Mouse (Mus musculus) liver, postnatal 0 days (tissue): ENCODE measurements around the gene Tm4sf20. TPM values are rescaled to one million over a fixed set of nuclear protein-coding genes. Genes with fewer than 3 reads are reported as not detected.
A peak's percentile ranks its signal among the peaks of the same experiment; 100 is the strongest.

Experiments
- ATAC-seq: fragments of 200-750 bp; cut with Nextera tagmentation; 2 replicates; pipeline ENCODE4 v1.8.0; 2017; ENCODE audit warnings: mild to moderate bottlenecking, moderate library complexity
- DNase-seq: peaks from one replicate; pipeline ENCODE4 v3.0.0-alpha.2; 2016
- H3K27ac ChIP-seq: fragments of 300-500 bp; sonication (generic); 2 replicates; pipeline ENCODE4 v1.5.1; 2014; ENCODE audit warnings: antibody characterized with exemption, moderate library complexity, mild to moderate bottlenecking, low read depth
- H3K27me3 ChIP-seq: fragments of 300-500 bp; sonication (generic); 2 replicates; pipeline ENCODE4 v1.6.1; 2014; ENCODE audit warnings: low read length, control low read depth, mixed read lengths; ENCODE audit not compliant: insufficient read depth
- H3K36me3 ChIP-seq: fragments of 300-500 bp; sonication (generic); replicated peaks from 2 replicates; pipeline ENCODE4 v1.6.1; 2014; ENCODE audit warnings: mild to moderate bottlenecking, control low read depth, low read length, moderate library complexity, mixed read lengths; ENCODE audit not compliant: insufficient read depth
- H3K4me1 ChIP-seq: fragments of 300-500 bp; sonication (generic); 2 replicates; pipeline ENCODE4 v1.6.1; 2014; ENCODE audit warnings: antibody characterized with exemption, mild to moderate bottlenecking, control low read depth; ENCODE audit not compliant: insufficient read depth
- H3K4me2 ChIP-seq: fragments of 300-500 bp; sonication (generic); 2 replicates; pipeline ENCODE4 v1.6.1; 2014; ENCODE audit warnings: low read depth, mild to moderate bottlenecking, low read length, moderate library complexity, mixed read lengths
- H3K4me3 ChIP-seq: fragments of 300-500 bp; sonication (generic); 2 replicates; pipeline ENCODE4 v1.5.1; 2014; ENCODE audit warnings: low read depth, low read length
- H3K9ac ChIP-seq: fragments of 300-500 bp; sonication (generic); replicated peaks from 2 replicates; pipeline ENCODE4 v1.6.1; 2014; ENCODE audit warnings: mild to moderate bottlenecking, moderate library complexity
- H3K9me3 ChIP-seq: fragments of 300-500 bp; sonication (generic); 2 replicates; pipeline ENCODE4 v1.6.1; 2016; ENCODE audit warnings: mild to moderate bottlenecking, control low read depth, low read length, mixed read lengths
- CTCF ChIP-seq: sonication (generic); IDR thresholded peaks from 2 replicates; pipeline ENCODE4 v1.5.1; 2016; ENCODE audit warnings: antibody characterized with exemption, low read depth
- EP300 ChIP-seq: IDR thresholded peaks from 2 replicates; pipeline ENCODE4 v1.6.1; 2016; ENCODE audit warnings: antibody characterized with exemption, low read depth, mild to moderate bottlenecking
- WGBS: fragments of 180-500 bp; shearing (Covaris S2); extraction: QIAGEN DNeasy Blood & Tissue Kit; methylation state at CpG from one replicate; pipeline ENCODE4 v1.1.7; 2014; ENCODE audit not compliant: insufficient replicate concordance; 5-methylcytosine and 5-hydroxymethylcytosine counted together
- polyA plus RNA-seq: library from polyadenylated mRNA; unstranded; fragments of >200 nt; fragmentation: Nextera tagmentation; extraction: Ambion mirVana; gene quantifications from 2 replicates; pipeline ENCODE4 v1.2.1, GENCODE M21; 2015

Gene Tm4sf20
- polyA plus RNA-seq, 1 experiment from 2014 or later, result not detected

GRCm38 (mm10) chr1:82788070-82788469, 19.8 kb upstream of the Tm4sf20 start:
- Histone ChIP-seq H3K4me1 (no peaks in the 10 kb centered on the region), H3K36me3 (no peaks in the 10 kb centered on the region), H3K4me3 (no peak overlapping the region), H3K9ac (no peak overlapping the region), H3K27ac (no peak overlapping the region), H3K9me3 (no peaks in the 10 kb centered on the region), H3K4me2 (no peak overlapping the region), H3K27me3 (no peaks in the 10 kb centered on the region)
- no peak for TF ChIP-seq EP300
- no peak for TF ChIP-seq CTCF
- DNase-seq, result no peak
- 63% methylated on average over 7 of the region's 7 CpGs for WGBS
- no peak for ATAC-seq

DNA sequence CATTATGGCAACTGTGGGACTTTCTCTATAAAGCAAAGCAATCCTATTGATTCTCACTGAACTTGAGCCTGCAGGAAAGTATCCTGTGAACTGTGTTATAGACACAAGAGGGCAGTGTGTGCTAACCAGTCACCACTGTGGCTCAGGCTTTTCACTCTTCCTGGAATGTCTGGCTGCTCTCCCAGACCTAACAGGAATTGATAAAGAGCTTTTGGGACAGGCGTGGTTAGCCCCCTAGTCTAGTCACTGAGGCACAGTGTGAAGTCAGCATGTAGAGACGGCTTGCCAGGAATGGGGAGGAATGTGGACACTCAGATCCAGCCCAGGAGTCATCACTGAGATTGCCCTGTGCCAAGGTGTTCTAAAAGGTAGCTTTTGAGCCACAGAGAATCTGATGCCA, 19.2 kb upstream of the Tm4sf20 start:
- TF ChIP-seq EP300, result no peak
- peak; percentile 88 for TF ChIP-seq CTCF
- Histone ChIP-seq H3K27me3 (no peaks in the 10 kb centered on the region), H3K9ac (no peak overlapping the region), H3K4me1 (no peaks in the 10 kb centered on the region), H3K9me3 (no peaks in the 10 kb centered on the region), H3K27ac (no peak overlapping the region), H3K4me2 (no peak overlapping the region), H3K4me3 (no peak overlapping the region), H3K36me3 (no peaks in the 10 kb centered on the region)
- WGBS, result 12% methylated on average over 2 of the region's 2 CpGs
- DNase-seq (peak; percentile 59), ATAC-seq (peak; percentile 78)

GRCm38 (mm10) chr1:82785546-82785945, 17.3 kb upstream of the Tm4sf20 start:
- DNase-seq, result peak; percentile 30
- no peaks in the 10 kb centered on the region for H3K27me3 ChIP-seq
- no peak overlapping the region for H3K4me2 ChIP-seq
- H3K4me1 ChIP-seq, result no peaks in the 10 kb centered on the region
- no peak overlapping the region for H3K9ac ChIP-seq
- no peak overlapping the region for H3K4me3 ChIP-seq
- H3K9me3 ChIP-seq, result no peaks in the 10 kb centered on the region
- 68% methylated on average over 6 of the region's 6 CpGs for WGBS
- no peaks in the 10 kb centered on the region for H3K36me3 ChIP-seq
- H3K27ac ChIP-seq, result no peak overlapping the region
- ATAC-seq, result no peak
- no peak for TF ChIP-seq CTCF

- 67% methylated on average over 3 of the region's 3 CpGs for WGBS
- ATAC-seq, result no peak
- no peak overlapping the region for H3K4me3 ChIP-seq
- H3K4me1 ChIP-seq, result no peaks in the 10 kb centered on the region
- H3K4me2 ChIP-seq, result no peak overlapping the region
- no peaks in the 10 kb centered on the region for H3K9me3 ChIP-seq
- DNase-seq, result no peak
- H3K27ac ChIP-seq, result no peak overlapping the region
- H3K27me3 ChIP-seq, result no peaks in the 10 kb centered on the region
- TF ChIP-seq CTCF (no peak), EP300 (no peak)
- H3K9ac ChIP-seq, result no peak overlapping the region
- H3K36me3 ChIP-seq, result no peaks in the 10 kb centered on the region
These were observed 15.3 kb upstream of the Tm4sf20 start for GRCm38 (mm10) chr1:82783559-82783958.

GRCm38 (mm10) chr1:82779388-82779966, 11.2 kb upstream of the Tm4sf20 start:
- no peaks in the 10 kb centered on the region for H3K27me3 ChIP-seq
- no peak overlapping the region for H3K9ac ChIP-seq
- WGBS, result 78% methylated on average over 6 of the region's 6 CpGs
- no peak for ATAC-seq
- TF ChIP-seq CTCF, result no peak
- TF ChIP-seq EP300, result no peak
- H3K36me3 ChIP-seq, result no peaks in the 10 kb centered on the region
- DNase-seq, result no peak
- no peaks in the 10 kb centered on the region for H3K4me1 ChIP-seq
- no peaks in the 10 kb centered on the region for H3K9me3 ChIP-seq
- H3K4me2 ChIP-seq, result no peak overlapping the region
- H3K27ac ChIP-seq, result no peak overlapping the region
- H3K4me3 ChIP-seq, result no peak overlapping the region

GRCm38 (mm10) chr1:82775293-82775692, 7.0 kb upstream of the Tm4sf20 start:
- ATAC-seq, result no peak
- no peaks in the 10 kb centered on the region for H3K27me3 ChIP-seq
- no peaks in the 10 kb centered on the region for H3K36me3 ChIP-seq
- H3K9me3 ChIP-seq, result no peaks in the 10 kb centered on the region
- H3K4me2 ChIP-seq, result no peak overlapping the region
- no peak overlapping the region for H3K9ac ChIP-seq
- no peak for TF ChIP-seq CTCF
- no peak for TF ChIP-seq EP300
- H3K27ac ChIP-seq, result no peak overlapping the region
- 86% methylated on average over 4 of the region's 4 CpGs for WGBS
- no peaks in the 10 kb centered on the region for H3K4me1 ChIP-seq
- no peak for DNase-seq
- H3K4me3 ChIP-seq, result no peak overlapping the region

DNA sequence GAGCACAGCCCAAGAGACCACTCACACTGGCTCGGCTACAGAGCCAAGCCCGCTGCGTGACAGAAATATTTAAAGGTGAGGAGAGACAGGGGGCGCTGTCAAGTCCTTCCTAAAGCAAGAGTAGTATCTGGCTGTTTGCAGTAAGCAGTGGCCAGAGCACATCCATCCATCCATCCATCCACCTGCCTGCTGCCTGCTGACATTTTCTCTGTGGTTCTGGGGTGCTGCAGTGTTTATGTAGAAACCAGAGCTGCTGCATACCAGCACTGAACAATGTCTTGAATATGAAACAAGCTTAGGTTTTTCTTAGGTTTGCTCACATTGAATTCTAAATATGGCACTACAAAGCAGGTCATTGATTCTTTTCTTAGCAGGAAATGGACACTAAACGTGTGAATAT, 4.9 kb upstream of the Tm4sf20 start:
- H3K27ac ChIP-seq, result no peak overlapping the region
- H3K4me3 ChIP-seq, result no peak overlapping the region
- 73% methylated on average over 5 of the region's 5 CpGs for WGBS
- H3K36me3 ChIP-seq, result no peaks in the 10 kb centered on the region
- no peaks in the 10 kb centered on the region for H3K4me1 ChIP-seq
- TF ChIP-seq EP300 (no peak), CTCF (no peak)
- DNase-seq (no peak), ATAC-seq (no peak)
- H3K9me3 ChIP-seq, result no peaks in the 10 kb centered on the region
- no peak overlapping the region for H3K4me2 ChIP-seq
- H3K27me3 ChIP-seq, result no peaks in the 10 kb centered on the region
- H3K9ac ChIP-seq, result no peak overlapping the region
